7 mouse cellular contexts compared by ENCODE assay signal in genomic region chr7:16782555-16783125, GRCm38 (mm10). TPM values are rescaled to one million over a fixed set of nuclear protein-coding genes. Genes with fewer than 3 reads are reported as not detected.
DNase-seq lines count a peak whose midpoint lies in the region; ATAC-seq lines count a peak whose summit lies in the region.

No protein-coding gene starts in this region.

- peaks cover 3% of the 10 kb centered on the region; the same call in 1 of the 2 replicates for H3K27me3 ChIP-seq in forebrain, embryonic 12.5 days
- no peaks in the 10 kb centered on the region for H3K27me3 ChIP-seq in liver, embryonic 12.5 days (replicated peaks)

- H3K4me2 ChIP-seq in forebrain, embryonic 12.5 days = peak overlapping the region; percentile 100
- H3K4me2 ChIP-seq in liver, embryonic 12.5 days = peak overlapping the region; percentile 89

- peaks cover 40% of the 10 kb centered on the region for H3K4me1 ChIP-seq in forebrain, embryonic 12.5 days
- peaks cover 56% of the 10 kb centered on the region for H3K4me1 ChIP-seq in liver, embryonic 12.5 days

- peaks cover 13% of the 10 kb centered on the region; the same call in 1 of the 2 replicates for H3K36me3 ChIP-seq in forebrain, embryonic 12.5 days (replicated peaks)
- H3K36me3 ChIP-seq in liver, embryonic 12.5 days = peaks cover 40% of the 10 kb centered on the region

- H3K4me3 ChIP-seq in forebrain, embryonic 12.5 days (replicated peaks) = peak overlapping the region; percentile 69
- peak overlapping the region; percentile 99 for H3K4me3 ChIP-seq in liver, embryonic 12.5 days

- WGBS in forebrain, embryonic 12.5 days = 3% methylated on average over 11 of the region's 11 CpGs
- 1% methylated on average over 11 of the region's 11 CpGs for WGBS in liver, embryonic 12.5 days (ENCODE audit: insufficient replicate concordance)

- peak overlapping the region; percentile 75 for H3K9ac ChIP-seq in forebrain, embryonic 12.5 days
- H3K9ac ChIP-seq in liver, embryonic 12.5 days = peak overlapping the region; percentile 98

- no peaks in the 10 kb centered on the region for H3K9me3 ChIP-seq in forebrain, embryonic 12.5 days
- no peaks in the 10 kb centered on the region for H3K9me3 ChIP-seq in liver, embryonic 12.5 days (replicated peaks)

- peak; percentile 67 for DNase-seq in A20 (ENCODE audit: low read depth, low spot score)
- peak; percentile 40 for DNase-seq in CD4-positive helper T cell, adult 2 months (ENCODE audit: low read depth, low spot score)
- DNase-seq in retina, embryonic 14.5 days (ENCODE audit: low spot score) = peak; percentile 21
- no peak for DNase-seq in gastrocnemius, postnatal 25 days
- DNase-seq in thymus, adult 18-20 months = no peak

- no peak for ATAC-seq in forebrain, embryonic 12.5 days (ENCODE audit: low FRiP score)
- ATAC-seq in liver, embryonic 12.5 days = no peak

- H3K27ac ChIP-seq in forebrain, embryonic 12.5 days = no peak overlapping the region
- H3K27ac ChIP-seq in liver, embryonic 12.5 days = peak overlapping the region; percentile 98

RNA-seq across cellular contexts. Expression of gene Slc1a5, which starts 1.5 kb away (rescaled TPM):
- 30.6 and 32.0 TPM in 2 replicates for polyA plus RNA-seq in forebrain, embryonic 12.5 days (2016; fragmentation: Nextera tagmentation; extraction: Ambion mirVana)
- 127 and 128 TPM in 2 replicates for polyA plus RNA-seq in liver, embryonic 12.5 days (2016; fragmentation: Nextera tagmentation; extraction: Ambion mirVana)
- 10 to 100 TPM; 14.2 to 47.4 TPM for total RNA-seq in gastrocnemius, postnatal 25 days (2021)

RNA-seq across cellular contexts. Expression of gene Strn4, which starts 33.0 kb away (rescaled TPM):
- polyA plus RNA-seq in forebrain, embryonic 12.5 days (2016; fragmentation: Nextera tagmentation; extraction: Ambion mirVana) = 176 and 180 TPM in 2 replicates
- 61.3 and 63.2 TPM in 2 replicates for polyA plus RNA-seq in liver, embryonic 12.5 days (2016; fragmentation: Nextera tagmentation; extraction: Ambion mirVana)
- 10 to 100 TPM; 13.2 to 22.4 TPM for total RNA-seq in gastrocnemius, postnatal 25 days (2021)

RNA-seq across cellular contexts. Expression of gene Fkrp, which starts 33.9 kb away (rescaled TPM):
- polyA plus RNA-seq in forebrain, embryonic 12.5 days (2016; fragmentation: Nextera tagmentation; extraction: Ambion mirVana) = 30.5 and 31.4 TPM in 2 replicates
- 14.9 and 16.0 TPM in 2 replicates for polyA plus RNA-seq in liver, embryonic 12.5 days (2016; fragmentation: Nextera tagmentation; extraction: Ambion mirVana)
- total RNA-seq in gastrocnemius, postnatal 25 days (2021) = 10 to 100 TPM; 35.7 to 42.3 TPM

RNA-seq across cellular contexts. Expression of gene Ap2s1, which starts 44.4 kb away (rescaled TPM):
- 254 and 263 TPM in 2 replicates for polyA plus RNA-seq in forebrain, embryonic 12.5 days (2016; fragmentation: Nextera tagmentation; extraction: Ambion mirVana)
- 218 and 230 TPM in 2 replicates for polyA plus RNA-seq in liver, embryonic 12.5 days (2016; fragmentation: Nextera tagmentation; extraction: Ambion mirVana)
- 10 to 100 TPM; 52.5 to 56.7 TPM for total RNA-seq in gastrocnemius, postnatal 25 days (2021)

Comparison
In these comparisons a context has a peak if more than half of its experiments do, and no peak if none do; other contexts are left out.
1. DNase-seq: peak in A20 (single experiment), CD4-positive helper T cell, adult 2 months (single experiment) and retina, embryonic 14.5 days (single experiment); none in gastrocnemius, postnatal 25 days (single experiment) and thymus, adult 18-20 months (0 of 2).